Mouse (Mus musculus): ENCODE measurements around the gene Bnip1. TPM values are rescaled to one million over a fixed set of nuclear protein-coding genes. Genes with fewer than 3 reads are reported as not detected.

The Bnip1 gene
- 47.8 and 51.5 TPM in 2 replicates for polyA plus RNA-seq (2014; fragmentation: Nextera tagmentation; extraction: Ambion mirVana)

DNA sequence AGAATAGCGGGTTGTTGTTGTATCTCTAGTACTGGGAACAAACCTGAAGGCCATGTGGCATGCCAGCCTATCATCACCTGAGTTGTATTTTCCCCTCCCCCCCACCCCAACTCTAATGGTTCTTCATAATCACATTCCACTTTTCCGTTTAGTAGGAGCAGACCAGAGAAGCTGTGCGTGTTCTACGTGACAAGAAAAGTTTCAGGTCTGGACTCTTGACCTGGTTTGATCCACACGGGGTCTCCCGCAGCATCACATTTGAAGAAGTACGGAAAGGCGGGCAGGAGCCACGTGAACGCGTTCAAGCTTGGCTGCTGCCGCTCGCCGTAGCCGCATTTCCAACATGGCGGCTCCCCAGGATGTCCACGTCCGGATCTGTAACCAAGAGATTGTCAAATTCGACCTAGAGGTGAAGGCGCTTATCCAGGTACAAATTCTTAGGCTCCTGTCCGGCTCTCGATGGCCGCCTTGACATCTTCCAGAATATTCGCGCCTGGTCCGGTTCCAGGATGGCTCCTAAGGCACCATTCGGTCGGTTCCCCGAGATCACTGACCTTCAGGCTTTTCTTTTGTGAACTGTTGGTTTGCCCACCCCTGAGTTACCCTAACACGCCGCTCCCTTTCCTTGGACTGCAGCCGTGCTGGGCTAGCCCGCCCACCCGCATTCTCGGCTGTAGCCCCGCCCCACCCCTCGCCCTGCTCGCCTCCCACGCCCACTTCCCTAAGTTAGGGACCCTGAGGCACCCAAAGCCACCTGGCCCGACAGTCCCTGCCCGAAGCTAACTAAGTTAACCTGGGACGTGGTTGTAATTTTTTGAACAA, at the start of gene Bnip1:
Bnip1 (plus strand) TSS at position 317 of the 822 bp plus-strand sequence.
- H3K27me3 ChIP-seq (ENCODE audit: control insufficient read depth, insufficient read depth, low read length) = no peaks in the 10 kb centered on the region
- H3K9ac ChIP-seq = peak within 1 kb of the TSS; percentile 83
- H3K27ac ChIP-seq = peak within 1 kb of the TSS; percentile 74
- H3K4me1 ChIP-seq (replicated peaks; ENCODE audit: control insufficient read depth, insufficient read depth, low read length) = peaks cover 9% of the 10 kb centered on the region
- peak; percentile 82 for ATAC-seq (ENCODE audit: low FRiP score)
- H3K9me3 ChIP-seq (ENCODE audit: control insufficient read depth, low read length) = no peaks in the 10 kb centered on the region
- under 1% methylated on average over 42 of the region's 42 CpGs for WGBS
- peak within 1 kb of the TSS; percentile 87 for H3K4me3 ChIP-seq (replicated peaks; ENCODE audit: low read length)
- peaks cover 30% of the 10 kb centered on the region for H3K36me3 ChIP-seq (replicated peaks; ENCODE audit: control insufficient read depth, insufficient read depth)
- peak within 1 kb of the TSS; percentile 92 for H3K4me2 ChIP-seq (replicated peaks)
- peak; percentile 86 for DNase-seq (ENCODE audit: low spot score)

GRCm38 (mm10) chr17:26742581-26742980, 38.3 kb upstream of the Bnip1 start:
- Histone ChIP-seq H3K27me3 (ENCODE audit: control insufficient read depth, insufficient read depth, low read length) (no peaks in the 10 kb centered on the region), H3K4me3 (replicated peaks; ENCODE audit: low read length) (no peak overlapping the region), H3K4me1 (replicated peaks; ENCODE audit: control insufficient read depth, insufficient read depth, low read length) (no peaks in the 10 kb centered on the region), H3K9ac (no peak overlapping the region), H3K27ac (no peak overlapping the region), H3K9me3 (ENCODE audit: control insufficient read depth, low read length) (no peaks in the 10 kb centered on the region), H3K4me2 (replicated peaks) (no peak overlapping the region), H3K36me3 (replicated peaks; ENCODE audit: control insufficient read depth, insufficient read depth) (0 out of 2 replicates have a peak, but pooled peaks cover 12% of the 10 kb centered on the region)
- 58% methylated on average over 4 of the region's 4 CpGs for WGBS
- ATAC-seq (ENCODE audit: low FRiP score) (no peak), DNase-seq (ENCODE audit: low spot score) (no peak)

DNA sequence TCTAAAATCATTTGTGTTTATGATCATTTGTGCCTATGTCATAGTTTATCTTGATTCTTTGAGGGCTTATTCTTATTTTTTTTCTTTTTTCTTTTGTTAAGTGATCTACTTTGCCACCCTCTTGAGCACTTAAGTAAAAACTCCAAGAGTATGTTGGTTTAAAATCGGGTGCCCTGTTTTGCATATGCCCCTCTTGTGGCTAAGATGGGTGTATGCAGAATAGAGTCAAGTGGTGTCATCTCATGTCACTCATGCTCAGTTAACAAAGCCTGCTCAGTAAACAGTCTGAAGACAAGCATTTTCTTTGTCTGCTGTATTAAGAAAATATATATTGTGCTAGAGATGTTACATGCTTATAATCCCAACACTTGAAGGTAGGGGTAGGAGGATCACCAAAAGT, 37.6 kb upstream of the Bnip1 start:
- Histone ChIP-seq H3K4me2 (replicated peaks) (no peak overlapping the region), H3K36me3 (replicated peaks; ENCODE audit: control insufficient read depth, insufficient read depth) (0 out of 2 replicates have a peak, but pooled peaks cover 12% of the 10 kb centered on the region), H3K4me1 (replicated peaks; ENCODE audit: control insufficient read depth, insufficient read depth, low read length) (no peaks in the 10 kb centered on the region), H3K4me3 (replicated peaks; ENCODE audit: low read length) (no peak overlapping the region), H3K27me3 (ENCODE audit: control insufficient read depth, insufficient read depth, low read length) (no peaks in the 10 kb centered on the region), H3K9me3 (ENCODE audit: control insufficient read depth, low read length) (no peaks in the 10 kb centered on the region), H3K9ac (no peak overlapping the region), H3K27ac (no peak overlapping the region)
- no peak for DNase-seq (ENCODE audit: low spot score)
- ATAC-seq (ENCODE audit: low FRiP score) = no peak
- WGBS = 71% methylated on average over 1 of the region's 1 CpGs

GRCm38 (mm10) chr17:26749975-26750374, 30.9 kb upstream of the Bnip1 start:
- Histone ChIP-seq H3K4me2 (replicated peaks) (no peak overlapping the region), H3K27ac (no peak overlapping the region), H3K9ac (no peak overlapping the region), H3K36me3 (replicated peaks; ENCODE audit: control insufficient read depth, insufficient read depth) (no peaks in the 10 kb centered on the region), H3K4me3 (replicated peaks; ENCODE audit: low read length) (no peak overlapping the region), H3K4me1 (replicated peaks; ENCODE audit: control insufficient read depth, insufficient read depth, low read length) (no peaks in the 10 kb centered on the region), H3K9me3 (ENCODE audit: control insufficient read depth, low read length) (no peaks in the 10 kb centered on the region), H3K27me3 (ENCODE audit: control insufficient read depth, insufficient read depth, low read length) (no peaks in the 10 kb centered on the region)
- WGBS = 87% methylated on average over 3 of the region's 3 CpGs
- no peak for DNase-seq (ENCODE audit: low spot score)
- ATAC-seq (ENCODE audit: low FRiP score) = no peak

DNA sequence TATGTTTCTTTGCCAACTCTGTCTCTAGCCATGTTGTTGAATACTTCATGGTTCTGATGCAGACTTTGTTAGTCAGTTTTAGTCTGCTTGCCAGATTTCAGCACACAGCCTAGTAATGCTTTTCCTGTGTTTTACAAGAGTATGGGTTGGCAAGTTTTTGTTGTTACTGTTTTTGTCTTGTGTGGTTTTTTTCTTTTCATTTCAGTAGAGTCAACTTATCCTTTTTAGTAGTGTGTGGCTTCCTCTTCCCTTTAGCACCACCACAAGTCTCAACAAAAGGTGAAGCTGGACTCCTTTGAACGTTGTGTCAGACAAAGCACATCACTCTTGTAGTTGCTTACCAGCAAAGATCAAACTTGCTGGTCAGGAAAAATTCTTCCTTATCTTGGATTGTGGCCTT, 28.6 kb upstream of the Bnip1 start:
- H3K4me1 ChIP-seq (replicated peaks; ENCODE audit: control insufficient read depth, insufficient read depth, low read length) = no peaks in the 10 kb centered on the region
- H3K27ac ChIP-seq = no peak overlapping the region
- H3K9me3 ChIP-seq (ENCODE audit: control insufficient read depth, low read length) = no peaks in the 10 kb centered on the region
- H3K4me3 ChIP-seq (replicated peaks; ENCODE audit: low read length) = no peak overlapping the region
- WGBS = 90% methylated on average over 1 of the region's 1 CpGs
- H3K27me3 ChIP-seq (ENCODE audit: control insufficient read depth, insufficient read depth, low read length) = no peaks in the 10 kb centered on the region
- 0 out of 2 replicates have a peak, but pooled peaks cover 4% of the 10 kb centered on the region for H3K36me3 ChIP-seq (replicated peaks; ENCODE audit: control insufficient read depth, insufficient read depth)
- no peak overlapping the region for H3K4me2 ChIP-seq (replicated peaks)
- no peak for DNase-seq (ENCODE audit: low spot score)
- ATAC-seq (ENCODE audit: low FRiP score) = no peak
- no peak overlapping the region for H3K9ac ChIP-seq

DNA sequence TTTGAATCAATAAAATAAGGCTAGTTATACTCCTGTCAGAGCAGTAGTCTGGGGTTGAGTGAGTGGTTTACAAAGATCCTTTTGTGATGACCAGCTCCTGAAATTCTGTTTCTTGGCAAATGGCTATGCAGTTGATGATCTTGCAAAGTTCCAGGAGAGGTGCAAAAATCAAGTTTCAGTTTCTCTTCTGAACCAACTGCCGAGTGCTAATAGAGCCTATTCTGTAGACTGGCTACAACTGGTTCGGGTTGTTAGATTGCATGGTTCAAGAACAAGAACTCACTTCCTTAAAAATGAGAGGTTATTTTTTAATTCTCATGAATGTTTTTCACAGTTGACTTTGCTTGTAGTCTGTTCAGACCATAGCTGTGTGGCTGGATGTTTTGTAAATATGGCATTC, 27.4 kb upstream of the Bnip1 start:
- ATAC-seq (ENCODE audit: low FRiP score) (no peak), DNase-seq (ENCODE audit: low spot score) (no peak)
- 92% methylated on average over 2 of the region's 2 CpGs for WGBS

GRCm38 (mm10) chr17:26767100-26767753, 13.6 kb upstream of the Bnip1 start:
- 88% methylated on average over 5 of the region's 5 CpGs for WGBS
- Histone ChIP-seq H3K4me2 (replicated peaks) (no peak overlapping the region), H3K4me1 (replicated peaks; ENCODE audit: control insufficient read depth, insufficient read depth, low read length) (no peaks in the 10 kb centered on the region), H3K27me3 (ENCODE audit: control insufficient read depth, insufficient read depth, low read length) (no peaks in the 10 kb centered on the region), H3K9ac (no peak overlapping the region), H3K27ac (no peak overlapping the region), H3K4me3 (replicated peaks; ENCODE audit: low read length) (no peak overlapping the region), H3K36me3 (replicated peaks; ENCODE audit: control insufficient read depth, insufficient read depth) (peaks cover 31% of the 10 kb centered on the region), H3K9me3 (ENCODE audit: control insufficient read depth, low read length) (no peaks in the 10 kb centered on the region)
- no peak for DNase-seq (ENCODE audit: low spot score)
- ATAC-seq (ENCODE audit: low FRiP score) = no peak

More for the DNA sequence above, 27.4 kb upstream of the Bnip1 start:
- Histone ChIP-seq H3K4me1 (replicated peaks; ENCODE audit: control insufficient read depth, insufficient read depth, low read length) (no peaks in the 10 kb centered on the region), H3K27me3 (ENCODE audit: control insufficient read depth, insufficient read depth, low read length) (no peaks in the 10 kb centered on the region), H3K36me3 (replicated peaks; ENCODE audit: control insufficient read depth, insufficient read depth) (peaks cover 13% of the 10 kb centered on the region), H3K9ac (no peak overlapping the region), H3K4me3 (replicated peaks; ENCODE audit: low read length) (no peak overlapping the region), H3K4me2 (replicated peaks) (no peak overlapping the region), H3K9me3 (ENCODE audit: control insufficient read depth, low read length) (no peaks in the 10 kb centered on the region), H3K27ac (no peak overlapping the region)

GRCm38 (mm10) chr17:26767754-26768124, 13.1 kb upstream of the Bnip1 start:
- H3K4me3 ChIP-seq (replicated peaks; ENCODE audit: low read length) = no peak overlapping the region
- H3K9ac ChIP-seq = no peak overlapping the region
- H3K27ac ChIP-seq = no peak overlapping the region
- H3K9me3 ChIP-seq (ENCODE audit: control insufficient read depth, low read length) = no peaks in the 10 kb centered on the region
- no peak for ATAC-seq (ENCODE audit: low FRiP score)
- DNase-seq (ENCODE audit: low spot score) = no peak
- H3K4me2 ChIP-seq (replicated peaks) = no peak overlapping the region
- H3K27me3 ChIP-seq (ENCODE audit: control insufficient read depth, insufficient read depth, low read length) = no peaks in the 10 kb centered on the region
- no peaks in the 10 kb centered on the region for H3K4me1 ChIP-seq (replicated peaks; ENCODE audit: control insufficient read depth, insufficient read depth, low read length)
- peaks cover 27% of the 10 kb centered on the region for H3K36me3 ChIP-seq (replicated peaks; ENCODE audit: control insufficient read depth, insufficient read depth)
- WGBS = 83% methylated on average over 2 of the region's 2 CpGs

DNA sequence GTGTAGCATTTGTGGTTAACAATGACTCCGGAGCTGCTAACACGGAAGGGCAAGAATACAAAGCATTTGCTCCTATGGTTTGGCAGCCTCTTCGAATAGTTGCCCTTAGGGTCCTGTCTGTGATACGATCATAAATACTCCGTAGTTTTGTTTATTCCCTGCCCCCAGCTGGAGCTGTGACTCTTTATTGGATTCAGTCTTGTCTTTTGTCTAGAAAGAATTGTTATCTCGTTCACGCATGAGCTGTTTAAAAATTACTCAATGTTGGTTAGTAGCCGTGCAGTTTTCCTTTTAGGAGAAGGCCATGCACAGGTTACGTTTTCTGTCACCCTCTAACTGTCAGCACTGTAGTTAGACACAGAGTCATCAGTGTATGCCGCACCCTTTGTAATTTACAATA, 4.7 kb upstream of the Bnip1 start:
- no peaks in the 10 kb centered on the region for H3K9me3 ChIP-seq (ENCODE audit: control insufficient read depth, low read length)
- no peak for DNase-seq (ENCODE audit: low spot score)
- peaks cover 14% of the 10 kb centered on the region; the same call in 1 of the 2 replicates for H3K36me3 ChIP-seq (replicated peaks; ENCODE audit: control insufficient read depth, insufficient read depth)
- no peak overlapping the region for H3K4me2 ChIP-seq (replicated peaks)
- WGBS = 33% methylated on average over 10 of the region's 10 CpGs
- no peaks in the 10 kb centered on the region for H3K27me3 ChIP-seq (ENCODE audit: control insufficient read depth, insufficient read depth, low read length)
- no peaks in the 10 kb centered on the region for H3K4me1 ChIP-seq (replicated peaks; ENCODE audit: control insufficient read depth, insufficient read depth, low read length)
- no peak overlapping the region for H3K27ac ChIP-seq
- no peak overlapping the region for H3K4me3 ChIP-seq (replicated peaks; ENCODE audit: low read length)
- no peak overlapping the region for H3K9ac ChIP-seq
- no peak for ATAC-seq (ENCODE audit: low FRiP score)

All from hindbrain, embryonic 14.5 days (tissue).